Mouse (Mus musculus): ENCODE measurements around the gene 1700017B05Rik.
A peak's percentile ranks its signal among the peaks of the same experiment; 100 is the strongest.
"Not testable (repeated sequence)": the region's sequence is repeated elsewhere in the genome, so short reads cannot be mapped to it uniquely, and the experiment has no call there.

1700017B05Rik gene

DNA sequence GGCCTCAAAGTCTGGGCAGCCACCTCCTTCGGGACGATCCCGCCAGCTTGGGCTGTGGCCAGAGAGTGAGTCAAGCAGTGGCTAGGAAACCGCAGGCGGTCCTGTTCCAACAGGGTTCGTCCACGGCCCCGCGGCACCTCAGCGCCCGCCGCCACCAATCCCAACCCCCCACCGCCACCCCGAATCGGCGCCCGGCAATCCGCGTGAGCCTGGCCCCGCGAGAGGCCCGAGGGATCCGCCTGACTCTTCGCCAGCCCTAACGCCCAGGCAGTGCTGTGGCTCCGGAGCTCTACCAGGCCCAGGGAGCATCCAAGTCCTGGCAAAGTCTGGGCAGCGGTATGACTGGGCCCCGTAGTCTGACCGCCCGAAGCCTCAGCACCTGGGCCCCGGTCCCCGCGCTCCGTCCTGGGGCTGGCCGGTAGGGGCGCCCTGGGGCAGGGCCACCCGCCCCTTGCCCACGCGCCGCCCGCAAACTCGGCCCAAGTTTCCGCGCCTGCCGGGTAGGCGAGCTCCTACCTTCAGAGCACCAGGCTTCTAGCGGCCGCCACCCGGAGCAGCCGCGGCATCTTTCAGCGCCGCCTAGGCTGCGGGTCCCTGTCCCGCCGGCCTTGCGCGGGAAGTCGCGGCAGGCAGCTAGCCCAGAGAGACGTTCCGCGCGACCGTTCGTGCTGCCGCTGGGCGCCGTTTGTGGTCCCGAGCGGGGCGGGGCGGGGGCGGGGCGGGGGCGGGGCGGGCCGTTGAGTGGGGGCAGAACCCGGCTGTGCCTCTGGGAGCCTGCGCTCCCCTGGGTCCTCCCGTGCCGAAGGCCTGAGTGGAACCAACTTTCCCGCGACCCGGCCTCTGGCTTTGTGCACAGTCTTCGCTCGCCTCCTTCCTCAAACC, at the start of gene 1700017B05Rik:
1700017B05Rik (minus strand) TSS at position 700 of the 882 bp plus-strand sequence.
- DNase-seq: peak; percentile 84

GRCm38 (mm10) chr9:57310895-57311294, 48.5 kb upstream of the 1700017B05Rik start:
- DNase-seq: no peak

DNA sequence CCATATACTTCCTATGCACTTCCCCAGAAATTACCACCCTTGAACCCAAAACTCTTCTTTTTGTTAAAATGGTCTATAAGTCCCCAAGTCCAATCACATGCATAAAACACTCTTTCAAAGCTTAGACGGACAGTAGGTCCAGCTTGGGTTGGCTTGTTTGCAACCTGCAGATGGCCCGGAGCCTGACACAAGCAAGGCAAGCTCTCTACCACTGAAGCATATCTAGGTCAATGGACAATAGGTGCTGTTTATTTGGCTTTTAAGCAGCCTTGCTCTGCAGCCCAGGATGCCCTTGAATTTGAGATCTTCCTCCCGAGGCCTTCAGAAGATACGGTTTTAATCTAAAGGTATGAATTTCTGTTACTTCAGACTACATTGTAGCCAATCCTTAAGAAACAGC, 46.9 kb upstream of the 1700017B05Rik start:
- no peak for DNase-seq

DNA sequence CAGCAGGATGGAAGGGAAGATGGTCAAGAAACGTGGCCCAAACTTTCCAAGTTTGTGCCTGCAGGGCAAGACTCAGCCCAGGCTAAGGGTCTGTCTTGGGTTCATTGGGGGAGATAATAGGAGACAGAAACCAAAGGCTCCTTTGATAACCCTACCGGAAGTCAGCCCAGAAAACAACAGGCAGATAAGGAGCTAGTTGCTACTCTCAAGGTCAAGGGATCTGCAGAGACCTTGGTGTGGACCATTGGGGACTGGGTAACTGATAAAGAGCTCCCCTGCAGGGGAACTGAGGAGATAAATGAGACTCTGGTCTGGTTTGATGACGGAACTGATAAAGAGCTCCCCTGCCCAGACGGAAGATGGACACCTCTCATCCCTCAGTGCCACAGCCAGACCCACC, 45.0 kb upstream of the 1700017B05Rik start:
- no peak for DNase-seq

GRCm38 (mm10) chr9:57304716-57305115, 42.3 kb upstream of the 1700017B05Rik start:
- not testable (repeated sequence) for DNase-seq

- no peak for DNase-seq
Observed at GRCm38 (mm10) chr9:57304251-57304650, 41.8 kb upstream of the 1700017B05Rik start.

DNA sequence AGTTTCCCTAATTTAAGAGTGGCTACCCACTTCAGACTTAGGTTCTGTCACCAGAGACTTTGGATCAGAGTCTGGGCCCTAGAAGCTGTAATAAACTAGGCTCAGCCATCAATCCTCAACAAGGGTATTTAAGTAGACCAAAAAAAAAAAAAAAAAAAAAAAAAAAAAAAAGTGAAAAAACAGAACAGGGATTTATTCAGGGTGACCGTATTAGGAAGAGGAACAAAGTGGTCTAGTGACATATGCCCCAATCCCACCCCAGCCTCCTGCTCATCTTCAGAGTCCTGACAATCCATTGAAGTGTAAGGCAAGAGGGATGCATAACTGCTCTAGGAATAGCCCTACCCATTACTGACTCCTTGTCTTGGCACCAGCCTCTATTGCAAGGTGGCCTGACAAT, 40.9 kb upstream of the 1700017B05Rik start:
- DNase-seq: no peak

DNA sequence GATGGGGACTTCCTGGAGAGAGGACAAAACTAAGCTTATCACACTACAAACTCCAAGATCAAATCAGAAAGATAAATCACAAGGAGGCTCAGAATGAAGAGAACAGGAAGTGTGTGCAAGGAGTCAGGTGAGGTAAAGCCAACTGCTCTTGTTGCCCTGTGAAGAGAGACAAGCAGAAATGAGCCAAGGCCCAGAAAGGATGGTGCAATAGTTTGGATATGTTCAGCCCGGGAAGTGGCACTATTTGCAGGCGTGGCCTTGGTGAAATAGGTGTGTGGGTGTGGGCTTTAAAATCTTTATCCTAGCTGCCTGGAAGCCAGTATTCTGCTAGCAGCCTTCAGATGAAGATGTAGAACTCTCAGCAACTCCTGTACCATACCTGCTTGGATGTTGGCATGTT, 38.4 kb upstream of the 1700017B05Rik start:
- DNase-seq: no peak

GRCm38 (mm10) chr9:57299790-57300477, 37.5 kb upstream of the 1700017B05Rik start:
- no peak for DNase-seq

GRCm38 (mm10) chr9:57297938-57298337, 35.5 kb upstream of the 1700017B05Rik start:
- DNase-seq: no peak

GRCm38 (mm10) chr9:57296277-57296676, 33.9 kb upstream of the 1700017B05Rik start:
- no peak for DNase-seq

DNA sequence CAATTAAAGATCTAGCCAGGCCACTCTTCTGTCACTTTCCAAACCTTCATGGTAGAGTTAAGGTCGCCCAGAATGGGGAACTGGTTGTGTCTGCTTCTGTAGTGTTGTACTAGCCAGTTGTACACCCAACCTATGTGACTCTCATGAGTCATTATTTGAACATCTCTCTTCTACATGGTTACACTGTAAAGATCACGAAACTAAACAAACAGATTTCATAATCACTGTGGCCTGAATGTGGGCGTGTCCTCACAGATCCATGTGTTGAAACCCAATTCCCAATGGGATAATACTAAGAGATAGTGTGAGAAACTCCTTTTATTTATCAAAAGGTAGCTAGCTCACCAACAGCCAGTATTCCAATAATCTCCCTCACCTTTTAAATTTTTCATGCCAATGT, 33.3 kb upstream of the 1700017B05Rik start:
- DNase-seq: no peak

GRCm38 (mm10) chr9:57294905-57295304, 32.5 kb upstream of the 1700017B05Rik start:
- DNase-seq: no peak

GRCm38 (mm10) chr9:57287183-57287582, 24.8 kb upstream of the 1700017B05Rik start:
- DNase-seq: no peak

GRCm38 (mm10) chr9:57283311-57283710, 20.9 kb upstream of the 1700017B05Rik start:
- DNase-seq: no peak

GRCm38 (mm10) chr9:57282686-57283085, 20.3 kb upstream of the 1700017B05Rik start:
- no peak for DNase-seq

- peak; percentile 70 for DNase-seq
Observed at GRCm38 (mm10) chr9:57281549-57281948, 19.1 kb upstream of the 1700017B05Rik start.

- DNase-seq: peak; percentile 48
Observed at GRCm38 (mm10) chr9:57279441-57279840, 17.0 kb upstream of the 1700017B05Rik start.

DNA sequence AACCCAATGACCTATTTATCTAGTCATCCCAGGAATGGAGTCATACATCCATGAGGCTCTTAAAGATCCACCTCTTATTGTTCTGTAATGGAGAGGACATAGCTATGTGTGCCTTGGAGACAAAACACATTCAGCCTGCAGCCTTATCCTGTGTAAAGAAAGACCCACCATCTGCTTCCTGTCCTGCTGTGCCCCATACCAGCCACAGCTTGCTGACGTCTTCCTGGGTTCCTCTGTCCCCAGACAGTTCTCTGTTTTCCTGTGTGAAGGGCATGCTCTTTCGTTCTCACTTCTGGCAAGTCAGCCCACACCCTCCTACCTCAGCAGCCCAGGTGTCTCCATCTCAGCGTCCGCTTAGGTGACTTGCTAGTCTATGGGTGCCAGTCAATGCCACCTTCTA, 15.9 kb upstream of the 1700017B05Rik start:
- peak; percentile 26 for DNase-seq

DNA sequence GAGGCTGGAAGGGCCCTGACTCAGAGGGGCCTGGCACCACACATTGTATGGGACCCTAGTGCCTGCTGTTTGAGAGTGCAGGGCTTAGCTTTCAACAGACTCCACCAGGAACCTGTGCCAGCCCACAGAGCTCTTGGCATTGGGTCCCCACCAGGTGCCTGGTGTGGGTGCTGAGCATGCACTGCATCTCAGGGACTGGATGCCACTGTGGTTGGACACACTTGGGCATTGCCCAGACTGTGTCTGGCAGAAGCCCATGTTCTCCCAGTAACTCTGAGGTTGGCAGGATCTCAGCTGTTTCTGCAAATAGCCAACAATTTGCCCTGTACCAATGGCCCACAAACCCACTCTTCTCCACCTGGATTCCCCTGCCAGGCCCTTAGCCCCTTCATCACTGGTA, 13.9 kb upstream of the 1700017B05Rik start:
- no peak for DNase-seq

DNA sequence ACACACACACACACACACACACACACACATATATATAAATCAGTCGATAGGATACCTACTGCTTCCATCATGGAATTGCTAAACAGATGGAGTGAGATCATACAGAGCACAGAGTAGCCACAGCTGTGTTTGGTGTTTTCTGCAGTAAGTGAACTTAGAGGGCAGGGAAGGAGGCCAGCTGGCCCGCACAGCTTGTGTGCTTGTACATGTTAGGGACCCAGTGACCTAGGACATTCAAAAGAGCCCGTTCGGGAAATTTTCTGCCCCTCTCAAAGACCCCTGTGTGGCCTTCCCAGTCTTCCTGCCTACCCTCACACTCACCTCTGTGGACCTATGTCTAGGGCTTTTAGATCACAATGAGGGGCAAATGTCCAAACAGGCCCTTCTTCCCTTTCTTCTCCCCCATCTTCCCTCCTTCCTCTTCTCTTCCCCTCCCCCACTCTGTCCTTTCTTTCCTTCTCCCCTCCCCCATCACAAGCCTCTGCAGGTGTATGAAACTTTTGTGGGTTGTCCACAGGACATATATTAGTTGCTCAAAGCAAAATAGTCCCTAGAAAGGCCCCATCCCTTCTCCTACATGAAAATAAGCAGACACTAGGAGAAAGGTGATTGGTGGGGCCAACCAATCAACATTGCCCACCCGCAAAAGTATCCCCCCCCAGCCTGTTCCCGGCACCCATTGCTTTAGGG, 11.5 kb upstream of the 1700017B05Rik start:
- DNase-seq: peak; percentile 26

GRCm38 (mm10) chr9:57272902-57273804, 10.7 kb upstream of the 1700017B05Rik start:
- DNase-seq: no peak
